Mouse (Mus musculus): ENCODE results near the gene Ezr. TPM values are rescaled to one million over a fixed set of nuclear protein-coding genes. Genes with fewer than 3 reads are reported as not detected.

The Ezr gene
- polyA plus RNA-seq, 1 experiment: 123 TPM

GRCm38 (mm10) chr17:6778771-6779509 lies 3.6 kb downstream of the Ezr start:
- H3K4me3 ChIP-seq (replicated peaks): peak overlapping the region; percentile 93

GRCm38 (mm10) chr17:6778332-6778683 lies 4.3 kb downstream of the Ezr start:
- Histone ChIP-seq H3K27me3 (replicated peaks) (peaks cover 2% of the 10 kb centered on the region), H3K4me3 (replicated peaks) (peak overlapping the region; percentile 93), H3K36me3 (replicated peaks; ENCODE audit: low read length) (peaks cover 18% of the 10 kb centered on the region), H3K9me3 (no peaks in the 10 kb centered on the region), H3K4me1 (peaks cover 67% of the 10 kb centered on the region)
- no peak for TF ChIP-seq FLI1 (IDR thresholded peaks at IDR 0.05; ENCODE audit: low read length)
- TF ChIP-seq GATA1 (IDR thresholded peaks at IDR 0.05; ENCODE audit: borderline replicate concordance, low read length): no peak

More at GRCm38 (mm10) chr17:6778771-6779509, 3.6 kb downstream of the Ezr start:
- TF ChIP-seq FLI1 (IDR thresholded peaks at IDR 0.05; ENCODE audit: low read length) (no peak), GATA1 (IDR thresholded peaks at IDR 0.05; ENCODE audit: borderline replicate concordance, low read length) (no peak)
- peaks cover 12% of the 10 kb centered on the region for H3K36me3 ChIP-seq (replicated peaks; ENCODE audit: low read length)
- H3K9me3 ChIP-seq: no peaks in the 10 kb centered on the region
- peaks cover 67% of the 10 kb centered on the region for H3K4me1 ChIP-seq
- peaks cover 2% of the 10 kb centered on the region for H3K27me3 ChIP-seq (replicated peaks)

GRCm38 (mm10) chr17:6777629-6778331 lies 4.8 kb downstream of the Ezr start:
- Histone ChIP-seq H3K4me3 (replicated peaks) (peak overlapping the region; percentile 28), H3K27me3 (replicated peaks) (no peaks in the 10 kb centered on the region), H3K36me3 (replicated peaks; ENCODE audit: low read length) (peaks cover 19% of the 10 kb centered on the region), H3K9me3 (no peaks in the 10 kb centered on the region), H3K4me1 (peaks cover 68% of the 10 kb centered on the region)
- TF ChIP-seq FLI1 (IDR thresholded peaks at IDR 0.05; ENCODE audit: low read length) (no peak), GATA1 (IDR thresholded peaks at IDR 0.05; ENCODE audit: borderline replicate concordance, low read length) (no peak)

- TF ChIP-seq FLI1 (IDR thresholded peaks at IDR 0.05; ENCODE audit: low read length): no peak
- TF ChIP-seq GATA1 (IDR thresholded peaks at IDR 0.05; ENCODE audit: borderline replicate concordance, low read length): no peak
- Histone ChIP-seq H3K27me3 (replicated peaks) (no peaks in the 10 kb centered on the region), H3K4me1 (peaks cover 73% of the 10 kb centered on the region), H3K36me3 (replicated peaks; ENCODE audit: low read length) (peaks cover 19% of the 10 kb centered on the region), H3K9me3 (no peaks in the 10 kb centered on the region), H3K4me3 (replicated peaks) (no peak overlapping the region)
Observed at GRCm38 (mm10) chr17:6777061-6777460, 5.5 kb downstream of the Ezr start.

- no peaks in the 10 kb centered on the region for H3K9me3 ChIP-seq
- H3K27me3 ChIP-seq (replicated peaks): no peaks in the 10 kb centered on the region
- no peak for TF ChIP-seq FLI1 (IDR thresholded peaks at IDR 0.05; ENCODE audit: low read length)
- TF ChIP-seq GATA1 (IDR thresholded peaks at IDR 0.05; ENCODE audit: borderline replicate concordance, low read length): no peak
- H3K4me3 ChIP-seq (replicated peaks): no peak overlapping the region
- H3K4me1 ChIP-seq: peaks cover 74% of the 10 kb centered on the region
- peaks cover 19% of the 10 kb centered on the region for H3K36me3 ChIP-seq (replicated peaks; ENCODE audit: low read length)
Observed at GRCm38 (mm10) chr17:6776576-6776975, 6.0 kb downstream of the Ezr start.

- Histone ChIP-seq H3K4me1 (peaks cover 75% of the 10 kb centered on the region), H3K4me3 (replicated peaks) (no peak overlapping the region), H3K9me3 (no peaks in the 10 kb centered on the region), H3K27me3 (replicated peaks) (no peaks in the 10 kb centered on the region), H3K36me3 (replicated peaks; ENCODE audit: low read length) (peaks cover 19% of the 10 kb centered on the region)
- no peak for TF ChIP-seq GATA1 (IDR thresholded peaks at IDR 0.05; ENCODE audit: borderline replicate concordance, low read length)
Observed at GRCm38 (mm10) chr17:6776123-6776522, 6.5 kb downstream of the Ezr start.

- TF ChIP-seq FLI1 (IDR thresholded peaks at IDR 0.05; ENCODE audit: low read length) (no peak), GATA1 (IDR thresholded peaks at IDR 0.05; ENCODE audit: borderline replicate concordance, low read length) (no peak)
- H3K4me1 ChIP-seq: peaks cover 72% of the 10 kb centered on the region
- peaks cover 19% of the 10 kb centered on the region for H3K36me3 ChIP-seq (replicated peaks; ENCODE audit: low read length)
- H3K27me3 ChIP-seq (replicated peaks): no peaks in the 10 kb centered on the region
- H3K4me3 ChIP-seq (replicated peaks): no peak overlapping the region
- H3K9me3 ChIP-seq: no peaks in the 10 kb centered on the region
Observed at GRCm38 (mm10) chr17:6775671-6776070, 6.9 kb downstream of the Ezr start.

- H3K36me3 ChIP-seq (replicated peaks; ENCODE audit: low read length): peaks cover 19% of the 10 kb centered on the region
- no peaks in the 10 kb centered on the region for H3K9me3 ChIP-seq
- no peak overlapping the region for H3K4me3 ChIP-seq (replicated peaks)
- H3K27me3 ChIP-seq (replicated peaks): no peaks in the 10 kb centered on the region
- H3K4me1 ChIP-seq: peaks cover 68% of the 10 kb centered on the region
- TF ChIP-seq GATA1 (IDR thresholded peaks at IDR 0.05; ENCODE audit: borderline replicate concordance, low read length): no peak
- no peak for TF ChIP-seq FLI1 (IDR thresholded peaks at IDR 0.05; ENCODE audit: low read length)
Observed at GRCm38 (mm10) chr17:6775221-6775620, 7.4 kb downstream of the Ezr start.

- Histone ChIP-seq H3K27me3 (replicated peaks) (no peaks in the 10 kb centered on the region), H3K4me1 (peaks cover 68% of the 10 kb centered on the region), H3K36me3 (replicated peaks; ENCODE audit: low read length) (peaks cover 19% of the 10 kb centered on the region), H3K9me3 (no peaks in the 10 kb centered on the region), H3K4me3 (replicated peaks) (peak overlapping the region; percentile 35)
- TF ChIP-seq FLI1 (IDR thresholded peaks at IDR 0.05; ENCODE audit: low read length): no peak
- no peak for TF ChIP-seq GATA1 (IDR thresholded peaks at IDR 0.05; ENCODE audit: borderline replicate concordance, low read length)
Observed at GRCm38 (mm10) chr17:6773249-6773966, 9.2 kb downstream of the Ezr start.

- no peak overlapping the region for H3K4me3 ChIP-seq (replicated peaks)
- H3K36me3 ChIP-seq (replicated peaks; ENCODE audit: low read length): peaks cover 19% of the 10 kb centered on the region
- no peaks in the 10 kb centered on the region for H3K9me3 ChIP-seq
- peaks cover 71% of the 10 kb centered on the region for H3K4me1 ChIP-seq
- TF ChIP-seq GATA1 (IDR thresholded peaks at IDR 0.05; ENCODE audit: borderline replicate concordance, low read length): no peak
- no peak for TF ChIP-seq FLI1 (IDR thresholded peaks at IDR 0.05; ENCODE audit: low read length)
- no peaks in the 10 kb centered on the region for H3K27me3 ChIP-seq (replicated peaks)
Observed at GRCm38 (mm10) chr17:6772490-6772773, 10.2 kb downstream of the Ezr start.

All from megakaryocyte, embryonic 14.5 days (primary cell).